Mouse (Mus musculus) E14TG2a.4 (cell line): ENCODE measurements around the gene Ust.

Experiments used
- H3K27me3 ChIP-seq: 2 replicates; pipeline ENCODE4 v1.6.1; 2014; ENCODE audit warnings: low read length, control low read depth; ENCODE audit not compliant: insufficient read depth
- H3K36me3 ChIP-seq: 2 replicates; pipeline ENCODE4 v1.6.1; 2014; ENCODE audit warnings: low read length, control low read depth; ENCODE audit not compliant: insufficient read depth
- H3K4me1 ChIP-seq: replicated peaks from 2 replicates; pipeline ENCODE4 v1.6.1; 2014; ENCODE audit warnings: low read depth, low read length, control low read depth
- H3K4me3 ChIP-seq: replicated peaks from 2 replicates; pipeline ENCODE4 v1.5.1; 2014; ENCODE audit warnings: mild to moderate bottlenecking, low read length
- H3K9me3 ChIP-seq: 2 replicates; pipeline ENCODE4 v1.6.1; 2014; ENCODE audit warnings: low read length, control low read depth
- CTCF ChIP-seq: conservative IDR thresholded peaks from 2 replicates; pipeline ENCODE4 v1.5.1; 2014; ENCODE audit warnings: low read length
- NANOG ChIP-seq: IDR thresholded peaks from 2 replicates; pipeline ENCODE4 v1.6.1; 2014; ENCODE audit warnings: borderline replicate concordance, low read length, mixed read lengths
- POU5F1 ChIP-seq: IDR thresholded peaks from 2 replicates; pipeline ENCODE4 v1.6.1; 2014; ENCODE audit warnings: low read length, borderline replicate concordance

Gene Ust

DNA sequence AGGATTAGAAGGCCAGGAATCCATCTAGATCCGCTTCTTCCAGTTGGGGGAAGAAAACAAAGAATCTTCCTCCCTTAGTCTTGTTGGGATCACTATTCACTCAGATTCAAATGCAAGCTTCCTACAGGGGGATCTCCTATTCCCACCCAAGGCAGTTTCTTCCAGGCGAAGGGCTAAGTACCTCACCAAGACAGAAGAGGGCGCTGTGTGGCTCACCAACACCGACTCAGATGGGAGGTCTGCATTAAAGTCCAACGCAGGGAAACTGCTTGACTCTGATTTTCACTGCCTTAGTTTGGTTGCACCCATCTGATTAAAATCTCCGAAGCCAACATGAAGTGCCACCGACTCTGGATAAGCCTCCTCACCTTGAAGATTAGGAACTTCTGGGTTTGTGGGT, 10.5 kb upstream of the Ust start:
- peaks cover 4% of the 10 kb centered on the region; the same call in 1 of the 2 replicates for H3K27me3 ChIP-seq
- TF ChIP-seq CTCF (peak; percentile 95), NANOG (no peak)
- H3K4me3 ChIP-seq = no peak overlapping the region
- peaks cover 22% of the 10 kb centered on the region for H3K4me1 ChIP-seq
- no peaks in the 10 kb centered on the region for H3K36me3 ChIP-seq
- H3K9me3 ChIP-seq = no peaks in the 10 kb centered on the region

DNA sequence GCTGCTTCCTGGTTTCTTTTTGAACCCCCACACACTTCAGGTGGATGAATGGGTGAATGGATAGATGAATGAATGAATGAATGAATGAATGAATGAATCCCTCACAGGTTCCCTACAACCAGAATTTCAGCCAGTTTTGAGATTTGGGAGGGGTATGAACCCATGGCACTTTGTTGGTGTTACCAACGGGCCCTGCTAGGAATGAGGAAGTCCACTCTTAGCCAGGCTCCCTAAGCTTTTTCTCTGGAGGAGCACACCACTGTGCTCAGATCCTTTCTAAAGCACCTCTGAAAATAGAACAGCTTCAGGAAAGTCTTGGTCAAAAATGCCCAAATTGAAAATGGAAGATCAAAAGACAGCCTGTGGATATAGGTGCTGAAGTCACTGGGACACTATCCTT, 6.7 kb upstream of the Ust start:
- TF ChIP-seq POU5F1 (no peak), CTCF (no peak), NANOG (no peak)
- Histone ChIP-seq H3K9me3 (no peaks in the 10 kb centered on the region), H3K4me3 (no peak overlapping the region), H3K36me3 (no peaks in the 10 kb centered on the region), H3K4me1 (peaks cover 22% of the 10 kb centered on the region), H3K27me3 (peaks cover 16% of the 10 kb centered on the region)

DNA sequence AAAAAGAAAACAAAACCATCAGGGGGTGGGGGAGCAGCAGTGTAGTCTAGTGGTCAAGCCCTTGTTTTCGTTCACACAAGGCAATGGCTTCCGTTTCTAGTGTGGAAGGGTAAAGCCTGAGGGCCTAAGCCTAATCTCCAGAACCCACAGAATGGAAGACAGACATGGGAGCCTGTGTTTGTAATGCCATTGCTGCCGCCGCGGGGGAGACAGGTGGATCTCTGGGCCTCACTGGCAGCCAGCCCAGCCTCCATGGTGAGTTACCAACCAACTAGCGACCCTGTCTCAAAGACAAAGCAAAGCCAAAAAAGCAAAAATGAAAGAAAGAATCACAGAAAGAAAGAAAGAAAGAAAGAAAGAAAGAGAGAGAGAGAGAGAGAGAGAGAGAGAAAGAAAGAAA, 2.9 kb upstream of the Ust start:
- TF ChIP-seq CTCF (no peak), POU5F1 (no peak), NANOG (no peak)
- Histone ChIP-seq H3K27me3 (peaks cover 47% of the 10 kb centered on the region), H3K4me3 (no peak overlapping the region), H3K36me3 (no peaks in the 10 kb centered on the region), H3K9me3 (no peaks in the 10 kb centered on the region), H3K4me1 (peaks cover 28% of the 10 kb centered on the region)

DNA sequence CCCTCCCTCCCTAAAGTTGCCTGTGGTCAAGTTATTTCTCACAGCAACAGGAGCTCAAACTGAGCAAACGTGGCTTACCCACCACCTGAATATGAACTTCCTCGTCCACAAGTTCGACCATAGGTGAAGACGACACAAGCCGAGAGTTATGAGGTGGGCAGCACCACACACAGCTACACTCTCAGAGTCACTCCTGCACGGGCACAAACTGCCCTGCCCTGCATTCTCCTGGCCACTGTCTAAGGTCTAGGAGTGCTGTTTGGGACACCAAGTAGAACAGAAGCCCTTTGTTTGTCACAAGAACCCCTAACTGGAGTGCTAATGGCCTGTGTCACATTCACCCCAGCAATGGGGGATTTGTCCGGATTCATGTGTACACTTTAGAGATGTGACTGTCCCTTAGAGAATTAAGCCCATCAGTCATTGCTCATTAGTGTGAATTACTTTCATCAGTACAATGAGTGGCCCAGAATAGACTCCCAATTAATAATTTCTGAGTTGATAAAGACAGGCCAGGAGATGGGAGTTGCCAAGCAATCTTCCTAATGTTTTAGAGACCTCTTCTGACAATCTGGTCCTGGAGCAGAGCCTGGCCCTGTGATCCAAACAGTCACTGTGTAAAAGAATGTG, 2.3 kb upstream of the Ust start:
- TF ChIP-seq NANOG = no peak
- Histone ChIP-seq H3K4me1 (peaks cover 28% of the 10 kb centered on the region), H3K9me3 (no peaks in the 10 kb centered on the region), H3K4me3 (no peak overlapping the region), H3K36me3 (no peaks in the 10 kb centered on the region), H3K27me3 (peaks cover 54% of the 10 kb centered on the region)

- Histone ChIP-seq H3K27me3 (peaks cover 62% of the 10 kb centered on the region), H3K4me1 (peaks cover 28% of the 10 kb centered on the region), H3K9me3 (no peaks in the 10 kb centered on the region), H3K36me3 (no peaks in the 10 kb centered on the region), H3K4me3 (peak overlapping the region; percentile 96)
- TF ChIP-seq NANOG (no peak), POU5F1 (no peak)
Measured at GRCm38 (mm10) chr10:8519014-8519491, 428 bp upstream of the Ust start.

DNA sequence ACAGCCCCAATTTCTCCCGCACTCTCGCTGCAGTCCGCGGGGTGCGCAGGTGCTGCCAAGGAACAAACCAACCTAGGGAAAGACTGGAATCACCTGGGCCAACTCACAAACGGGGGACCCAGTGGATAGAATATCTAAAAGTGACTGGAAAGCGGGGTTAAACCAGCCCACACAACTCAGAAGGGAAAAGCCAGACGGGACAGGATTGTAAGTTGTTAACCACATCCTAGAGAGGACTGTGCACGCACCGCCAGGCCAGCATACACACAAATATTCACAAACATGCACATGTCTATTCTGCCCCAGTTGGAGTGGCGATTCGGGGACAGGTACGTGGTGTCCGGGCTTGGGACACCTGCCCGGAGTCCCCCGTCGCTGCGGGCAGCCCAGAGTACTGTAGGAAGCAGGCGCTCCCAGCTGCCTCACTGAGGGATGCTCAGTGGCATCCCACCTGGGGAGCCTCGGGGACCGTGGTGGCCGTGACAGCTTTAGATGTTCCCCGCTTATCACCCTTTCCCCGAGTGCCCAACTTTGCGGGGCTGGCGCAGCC, 959 bp downstream of the Ust start:
- peak overlapping the region; percentile 96 for H3K4me3 ChIP-seq
- TF ChIP-seq CTCF (no peak), NANOG (no peak), POU5F1 (no peak)
- peaks cover 34% of the 10 kb centered on the region for H3K4me1 ChIP-seq
- peaks cover 62% of the 10 kb centered on the region for H3K27me3 ChIP-seq
- H3K9me3 ChIP-seq = no peaks in the 10 kb centered on the region
- H3K36me3 ChIP-seq = no peaks in the 10 kb centered on the region

DNA sequence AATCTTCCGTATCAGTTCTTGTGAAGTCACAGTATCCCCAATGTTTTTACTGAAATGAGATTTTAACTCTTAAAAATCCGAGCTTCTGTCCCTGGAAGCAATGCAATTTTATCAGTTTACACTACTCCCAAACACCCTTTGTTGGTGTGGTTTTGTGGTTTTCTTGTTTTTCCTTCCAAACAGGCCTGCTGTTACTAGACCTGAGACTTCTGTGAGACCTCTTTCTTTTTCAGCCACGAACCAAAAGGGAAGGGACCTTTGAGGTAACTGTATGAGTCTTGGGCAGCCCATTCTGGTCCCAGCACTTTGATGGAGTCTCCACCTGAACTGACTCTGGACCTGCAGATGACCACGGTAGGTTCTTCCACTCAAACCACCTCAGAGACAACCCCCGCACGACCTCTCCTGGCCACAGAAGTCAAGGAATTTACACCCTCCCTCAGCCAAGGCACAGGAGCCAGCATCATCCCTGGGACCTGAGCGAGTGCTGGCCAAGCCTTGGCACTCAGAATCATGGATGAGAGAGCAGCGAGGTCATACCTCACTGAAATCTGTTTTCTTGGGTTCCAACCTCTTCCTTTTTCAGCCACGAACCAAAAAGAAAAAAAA, 1.6 kb downstream of the Ust start:
- Histone ChIP-seq H3K4me1 (peaks cover 34% of the 10 kb centered on the region), H3K27me3 (peaks cover 62% of the 10 kb centered on the region), H3K4me3 (peak overlapping the region; percentile 96), H3K9me3 (no peaks in the 10 kb centered on the region), H3K36me3 (no peaks in the 10 kb centered on the region)
- no peak for TF ChIP-seq CTCF
- no peak for TF ChIP-seq NANOG
- no peak for TF ChIP-seq POU5F1

DNA sequence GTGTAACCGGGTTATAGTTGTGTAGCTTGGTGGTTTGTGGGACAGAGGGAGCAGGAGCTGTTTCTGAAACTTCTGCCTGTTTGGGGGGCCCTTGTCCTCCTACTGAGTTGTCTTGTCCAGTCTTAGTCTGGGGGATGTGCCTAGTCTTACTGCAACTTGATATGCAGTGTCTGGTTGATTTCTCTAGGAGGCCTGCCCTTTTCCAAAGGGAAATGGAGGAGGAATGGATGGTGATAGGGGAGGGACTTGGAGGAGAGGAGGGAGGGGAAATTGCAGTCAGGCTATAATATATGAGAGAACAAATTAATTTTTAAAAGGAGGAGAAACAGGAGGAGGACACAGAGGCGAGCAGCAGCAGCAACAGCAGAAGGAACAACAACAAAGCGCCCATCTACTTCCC, 4.9 kb downstream of the Ust start:
- Histone ChIP-seq H3K27me3 (peaks cover 37% of the 10 kb centered on the region), H3K36me3 (no peaks in the 10 kb centered on the region), H3K9me3 (no peaks in the 10 kb centered on the region), H3K4me1 (peaks cover 17% of the 10 kb centered on the region), H3K4me3 (no peak overlapping the region)
- TF ChIP-seq NANOG (no peak), CTCF (no peak), POU5F1 (no peak)

DNA sequence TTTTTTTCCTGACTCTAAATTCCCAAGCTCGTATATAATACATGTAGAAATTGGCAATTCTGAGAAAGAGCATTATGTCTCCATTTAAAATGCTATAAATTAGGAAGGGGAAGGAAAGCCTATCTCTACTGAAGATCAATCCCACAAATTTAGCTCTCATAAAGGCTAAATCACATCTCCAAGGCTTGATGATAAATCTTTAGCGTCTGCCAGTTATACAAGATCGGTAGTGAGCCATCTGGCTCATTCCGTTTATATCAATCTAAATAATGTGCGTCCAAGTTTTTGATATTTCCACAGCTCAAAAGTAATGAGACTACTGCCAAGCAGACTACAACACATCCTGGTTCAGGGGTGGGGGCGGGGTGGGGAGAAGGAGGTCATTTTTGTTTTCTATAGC, 6.4 kb downstream of the Ust start:
- H3K27me3 ChIP-seq = peaks cover 26% of the 10 kb centered on the region
- no peak overlapping the region for H3K4me3 ChIP-seq
- no peaks in the 10 kb centered on the region for H3K36me3 ChIP-seq
- no peaks in the 10 kb centered on the region for H3K9me3 ChIP-seq
- peaks cover 10% of the 10 kb centered on the region for H3K4me1 ChIP-seq
- TF ChIP-seq NANOG (no peak), POU5F1 (no peak), CTCF (no peak)
